Mouse (Mus musculus) testis, adult 2 months (tissue): ENCODE results near the gene Gse1.
A peak's percentile ranks its signal among the peaks of the same experiment; 100 is the strongest.

Source experiments
- CTCF ChIP-seq: fragments of 200-500 bp; IDR thresholded peaks from 2 replicates; pipeline ENCODE4 v1.5.1; 2012; ENCODE audit warnings: low read depth, mild to moderate bottlenecking, inconsistent platforms, low read length, moderate library complexity; ENCODE audit not compliant: control insufficient read depth, insufficient read depth, insufficient replicate concordance
- POLR2A ChIP-seq: fragments of 200-500 bp; IDR thresholded peaks from 2 replicates; pipeline ENCODE4 v1.6.1; 2012; ENCODE audit warnings: low read depth, mild to moderate bottlenecking, inconsistent platforms, low read length, moderate library complexity; ENCODE audit not compliant: control insufficient read depth

DNA sequence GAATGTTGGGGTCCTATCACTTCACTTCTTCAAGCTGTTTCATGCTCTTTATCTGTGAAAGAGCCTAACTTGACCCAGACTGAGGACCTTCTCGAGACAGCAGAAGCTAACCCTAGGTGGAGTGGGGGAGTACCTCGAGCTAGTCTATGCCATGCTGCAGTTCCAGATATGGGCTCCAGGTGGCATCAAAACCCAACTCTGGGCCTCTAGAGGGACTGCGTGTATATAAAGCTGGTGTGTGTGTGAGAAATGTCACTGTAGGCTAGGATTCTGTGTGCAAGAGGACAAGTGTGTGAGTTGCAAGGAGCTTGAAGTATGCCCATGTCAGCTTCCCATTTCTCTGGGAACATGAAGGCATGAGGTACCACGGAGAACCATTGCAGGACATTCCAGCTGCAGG lies 53.2 kb downstream of the Gse1 start:
- TF ChIP-seq POLR2A (no peak), CTCF (peak; percentile 58; the same call in 1 of the 2 replicates)
